11 mouse cellular contexts compared by ENCODE assay signal in the genomic region with DNA sequence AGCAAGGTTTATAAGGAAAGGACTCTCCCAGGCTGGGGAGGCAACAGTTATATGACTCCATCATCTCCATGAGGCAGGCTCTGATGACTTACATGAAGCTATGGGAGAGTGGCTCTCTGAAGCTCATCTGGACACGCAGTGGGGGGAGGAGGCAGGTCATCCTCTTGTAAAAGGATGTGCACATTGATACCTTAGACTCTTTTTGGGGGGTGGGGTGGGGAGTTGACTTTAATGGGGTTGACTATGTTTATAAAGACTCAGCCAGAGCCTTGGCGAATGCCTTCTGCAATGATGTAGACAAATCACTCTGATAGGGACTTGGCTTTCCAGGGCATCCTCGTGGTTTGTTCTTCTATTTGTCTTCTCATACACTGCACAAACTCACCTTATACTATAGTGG.
"Had no signal": no experiment of that assay in that cellular context is flagged by ENCODE, and none has a peak within 500 bp of the region (broad histone marks: within the 10 kb centered on the region; RNA-seq: fewer than 3 reads in every experiment).

No protein-coding gene starts in this region.

- DNase-seq: kidney, adult 8-10 months; kidney, postnatal 25 days; layer of hippocampus, adult 9-11 months; liver; liver, embryonic 13.5 days; liver, postnatal 0 days; thymus, adult 2 months; thymus, postnatal 25 days had no signal

- ATAC-seq: liver, postnatal 0 days; midbrain, embryonic 15.5 days had no signal

- H3K9me3 ChIP-seq: liver, embryonic 13.5 days; neural tube, embryonic 12.5 days had no signal

- H3K27ac ChIP-seq: limb, embryonic 12.5 days; liver, embryonic 13.5 days; neural tube, embryonic 12.5 days had no signal

- H3K27me3 ChIP-seq: limb, embryonic 12.5 days; liver, embryonic 13.5 days; midbrain, embryonic 15.5 days; neural tube, embryonic 12.5 days had no signal

- H3K4me2 ChIP-seq: limb, embryonic 12.5 days; liver, embryonic 13.5 days; midbrain, embryonic 15.5 days; neural tube, embryonic 12.5 days had no signal

- H3K36me3 ChIP-seq: limb, embryonic 12.5 days; liver, embryonic 13.5 days; midbrain, embryonic 15.5 days; neural tube, embryonic 12.5 days had no signal

- H3K9ac ChIP-seq: limb, embryonic 12.5 days; liver, embryonic 13.5 days; liver, postnatal 0 days; midbrain, embryonic 15.5 days; neural tube, embryonic 12.5 days had no signal

- H3K4me3 ChIP-seq: limb, embryonic 12.5 days; liver, embryonic 13.5 days; midbrain, embryonic 15.5 days; neural tube, embryonic 12.5 days had no signal
